Mouse (Mus musculus) MEL (cell line): Measurements from ENCODE around the gene Dnah10. TPM values are rescaled to one million over a fixed set of nuclear protein-coding genes. Genes with fewer than 3 reads are reported as not detected.

Experiments used
- DNase-seq: peaks from one replicate; pipeline ENCODE4 v3.0.0; 2011; ENCODE audit warnings: low read depth, low spot score
- H3K27ac ChIP-seq: 2 replicates; pipeline ENCODE4 v1.5.1; 2012; ENCODE audit warnings: low read depth, mild to moderate bottlenecking, control low read depth, low read length, moderate library complexity; ENCODE audit not compliant: control insufficient read depth
- H3K27me3 ChIP-seq, 2 experiments: fragments of 150-350 bp in 1 of 2; sonication (generic) in 1 of 2; 2 replicates each; pipeline ENCODE4 v1.6.1; 2012; ENCODE audit warnings: low read length in 2 of 2, mild to moderate bottlenecking in 2 of 2, improper control_type of control experiment in 1 of 2, moderate library complexity in 1 of 2; ENCODE audit not compliant: insufficient read depth in 2 of 2, control insufficient read depth in 1 of 2
- H3K36me3 ChIP-seq, 2 experiments: 2 replicates each; pipeline ENCODE4 v1.6.1; 2012 to 2014; ENCODE audit warnings: low read length in 2 of 2, improper control_type of control experiment in 1 of 2, inconsistent platforms in 1 of 2, mild to moderate bottlenecking in 1 of 2; ENCODE audit not compliant: insufficient read depth in 2 of 2, control insufficient read depth in 1 of 2
- H3K4me1 ChIP-seq, 2 experiments: fragments of 150-350 bp in 1 of 2; sonication (generic) in 1 of 2; 2 replicates each; pipeline ENCODE4 v1.6.1; 2012; ENCODE audit warnings: low read length in 2 of 2, improper control_type of control experiment in 1 of 2, mild to moderate bottlenecking in 1 of 2; ENCODE audit not compliant: insufficient read depth in 2 of 2, control insufficient read depth in 1 of 2
- H3K4me3 ChIP-seq, 2 experiments: fragments of 150-350 bp in 1 of 2; sonication (generic) in 1 of 2; 2 replicates each; pipeline ENCODE4 v1.5.1; 2012; ENCODE audit warnings: low read depth in 2 of 2, low read length in 2 of 2, mild to moderate bottlenecking in 2 of 2, moderate library complexity in 2 of 2, control low read depth in 1 of 2, improper control_type of control experiment in 1 of 2; ENCODE audit not compliant: control insufficient read depth in 1 of 2, insufficient read depth in 1 of 2
- H3K79me2 ChIP-seq: 2 replicates; pipeline ENCODE4 v1.6.1; 2012; ENCODE audit warnings: mild to moderate bottlenecking, low read length, moderate library complexity; ENCODE audit not compliant: control insufficient read depth, poor library complexity, insufficient read depth
- H3K9ac ChIP-seq: 2 replicates; pipeline ENCODE4 v1.6.1; 2012; ENCODE audit warnings: low read depth, mild to moderate bottlenecking, control low read depth, low read length, moderate library complexity; ENCODE audit not compliant: control insufficient read depth, poor library complexity, severe bottlenecking
- H3K9me3 ChIP-seq: fragments of 150-350 bp; sonication (generic); replicated peaks from 2 replicates; pipeline ENCODE4 v1.6.1; 2012; ENCODE audit warnings: mild to moderate bottlenecking, low read length, improper control_type of control experiment, moderate library complexity; ENCODE audit not compliant: insufficient read depth
- BHLHE40 ChIP-seq: IDR thresholded peaks from 2 replicates; pipeline ENCODE4 v1.6.1; 2012; ENCODE audit warnings: low read depth, mild to moderate bottlenecking, inconsistent platforms, low read length, improper control_type of control experiment, borderline replicate concordance
- CHD2 ChIP-seq: IDR thresholded peaks from 2 replicates; pipeline ENCODE4 v1.6.1; 2011; ENCODE audit warnings: low read length, improper control_type of control experiment
- CTCF ChIP-seq, 3 experiments: IDR thresholded peaks in 2 of 3; conservative IDR thresholded peaks in 1 of 3; 2 replicates each; pipeline ENCODE4 v1.5.1; 2011 to 2012; ENCODE audit warnings: low read length in 3 of 3, low read depth in 2 of 3, mild to moderate bottlenecking in 2 of 3, improper control_type of control experiment in 1 of 3, inconsistent platforms in 1 of 3, mixed read lengths in 1 of 3, moderate library complexity in 1 of 3; ENCODE audit not compliant: control insufficient read depth in 1 of 3, insufficient read depth in 1 of 3, poor library complexity in 1 of 3, severe bottlenecking in 1 of 3
- ELF1 ChIP-seq: IDR thresholded peaks from 2 replicates; pipeline ENCODE4 v1.6.1; 2014; ENCODE audit warnings: low read depth, mild to moderate bottlenecking, inconsistent platforms, low read length, improper control_type of control experiment, moderate library complexity
- EP300 ChIP-seq, 2 experiments: IDR thresholded peaks; 2 replicates each; pipeline ENCODE4 v1.6.1; 2011; ENCODE audit warnings: improper control_type of control experiment in 2 of 2, low read length in 2 of 2, low read depth in 1 of 2, mild to moderate bottlenecking in 1 of 2
- ETS1 ChIP-seq: IDR thresholded peaks from 2 replicates; pipeline ENCODE4 v1.6.1; 2012; ENCODE audit warnings: low read depth, mild to moderate bottlenecking, inconsistent platforms, low read length, improper control_type of control experiment, moderate library complexity
- GABPA ChIP-seq: IDR thresholded peaks from 2 replicates; pipeline ENCODE4 v1.6.1; 2012; ENCODE audit warnings: low read depth, mild to moderate bottlenecking, inconsistent platforms, low read length, improper control_type of control experiment, moderate library complexity
- GATA1 ChIP-seq: IDR thresholded peaks from 2 replicates; pipeline ENCODE4 v1.6.1; 2011; ENCODE audit warnings: low read depth, low read length, improper control_type of control experiment
- HCFC1 ChIP-seq: IDR thresholded peaks from 2 replicates; pipeline ENCODE4 v1.6.1; 2012; ENCODE audit warnings: low read depth, mild to moderate bottlenecking, inconsistent platforms, low read length, improper control_type of control experiment, moderate library complexity
- JUND ChIP-seq: IDR thresholded peaks from 2 replicates; pipeline ENCODE4 v1.6.1; 2011; ENCODE audit warnings: low read depth, mild to moderate bottlenecking, improper control_type of control experiment, low read length
- KAT2A ChIP-seq: conservative IDR thresholded peaks from 2 replicates; pipeline ENCODE4 v1.6.1; 2012; ENCODE audit warnings: low read depth, low read length, improper control_type of control experiment, inconsistent platforms
- MAFK ChIP-seq: IDR thresholded peaks from 2 replicates; pipeline ENCODE4 v1.6.1; 2011; ENCODE audit warnings: low read depth, mild to moderate bottlenecking, low read length, improper control_type of control experiment, borderline replicate concordance
- MAX ChIP-seq: IDR thresholded peaks from 2 replicates; pipeline ENCODE4 v1.6.1; 2011; ENCODE audit warnings: low read length, improper control_type of control experiment
- MAZ ChIP-seq: IDR thresholded peaks from 2 replicates; pipeline ENCODE4 v1.6.1; 2012; ENCODE audit warnings: low read depth, mild to moderate bottlenecking, inconsistent platforms, low read length, improper control_type of control experiment
- MEF2A ChIP-seq: IDR thresholded peaks from 2 replicates; pipeline ENCODE4 v1.6.1; 2014; ENCODE audit warnings: low read depth, mild to moderate bottlenecking, inconsistent platforms, low read length, improper control_type of control experiment; ENCODE audit not compliant: poor library complexity, insufficient replicate concordance, severe bottlenecking; ENCODE audit errors: extremely low read depth
- MYB ChIP-seq: IDR thresholded peaks from 2 replicates; pipeline ENCODE4 v1.6.1; 2011; ENCODE audit warnings: mild to moderate bottlenecking, low read depth, low read length, improper control_type of control experiment
- MYC ChIP-seq: IDR thresholded peaks from 2 replicates; pipeline ENCODE4 v1.6.1; 2011; ENCODE audit warnings: low read depth, mild to moderate bottlenecking, low read length, improper control_type of control experiment, moderate library complexity
- NELFE ChIP-seq: IDR thresholded peaks from 2 replicates; pipeline ENCODE4 v1.6.1; 2011; ENCODE audit warnings: low read depth, low read length, improper control_type of control experiment
- NRF1 ChIP-seq: IDR thresholded peaks from 2 replicates; pipeline ENCODE4 v1.6.1; 2014; ENCODE audit warnings: low read depth, mild to moderate bottlenecking, inconsistent platforms, low read length, improper control_type of control experiment, moderate library complexity; ENCODE audit not compliant: poor library complexity, insufficient read depth, severe bottlenecking
- POLR2A ChIP-seq, 2 experiments: IDR thresholded peaks; 2 replicates each; pipeline ENCODE4 v1.6.1; 2011 to 2012; ENCODE audit warnings: low read length in 2 of 2, mild to moderate bottlenecking in 2 of 2, control low read depth in 1 of 2, improper control_type of control experiment in 1 of 2, low read depth in 1 of 2, moderate library complexity in 1 of 2; ENCODE audit not compliant: control insufficient read depth in 1 of 2, insufficient read depth in 1 of 2, poor library complexity in 1 of 2
- POLR2AphosphoS2 ChIP-seq: IDR thresholded peaks from 2 replicates; pipeline ENCODE4 v1.6.1; 2011; ENCODE audit warnings: low read length, improper control_type of control experiment
- POLR2AphosphoS5 ChIP-seq: IDR thresholded peaks from 2 replicates; pipeline ENCODE4 v1.6.1; 2012; ENCODE audit warnings: low read depth, borderline replicate concordance, mild to moderate bottlenecking, inconsistent platforms, low read length, moderate library complexity, mixed read lengths
- RAD21 ChIP-seq: IDR thresholded peaks from 2 replicates; pipeline ENCODE4 v1.6.1; 2011; ENCODE audit warnings: mild to moderate bottlenecking, low read depth, low read length, improper control_type of control experiment
- SIN3A ChIP-seq: IDR thresholded peaks from 2 replicates; pipeline ENCODE4 v1.6.1; 2012; ENCODE audit warnings: low read length, improper control_type of control experiment, inconsistent platforms
- SMC3 ChIP-seq: IDR thresholded peaks from 2 replicates; pipeline ENCODE4 v1.6.1; 2011; ENCODE audit warnings: low read depth, low read length, improper control_type of control experiment
- TAL1 ChIP-seq: IDR thresholded peaks from 2 replicates; pipeline ENCODE4 v1.6.1; 2012; ENCODE audit warnings: mild to moderate bottlenecking, inconsistent platforms, low read length, moderate library complexity, mixed read lengths
- TBP ChIP-seq: IDR thresholded peaks from 2 replicates; pipeline ENCODE4 v1.8.0; 2011; ENCODE audit warnings: low read depth, low read length, improper control_type of control experiment
- TCF12 ChIP-seq: IDR thresholded peaks from 2 replicates; pipeline ENCODE4 v1.6.1; 2014; ENCODE audit warnings: low read depth, mild to moderate bottlenecking, inconsistent platforms, low read length, improper control_type of control experiment, moderate library complexity
- USF1 ChIP-seq: IDR thresholded peaks from 2 replicates; pipeline ENCODE4 v1.6.1; 2014; ENCODE audit warnings: low read depth, mild to moderate bottlenecking, inconsistent platforms, low read length, improper control_type of control experiment, moderate library complexity
- USF2 ChIP-seq, 2 experiments: IDR thresholded peaks; 2 replicates each; pipeline ENCODE4 v1.6.1; 2011 to 2012; ENCODE audit warnings: improper control_type of control experiment in 2 of 2, low read length in 2 of 2, borderline replicate concordance in 1 of 2, inconsistent platforms in 1 of 2, low read depth in 1 of 2, mild to moderate bottlenecking in 1 of 2; ENCODE audit not compliant: insufficient read depth in 1 of 2
- ZC3H11A ChIP-seq: IDR thresholded peaks from 2 replicates; pipeline ENCODE4 v1.6.1; 2012; ENCODE audit warnings: low read depth, mild to moderate bottlenecking, inconsistent platforms, low read length, improper control_type of control experiment
- ZMIZ1 ChIP-seq: IDR thresholded peaks from 2 replicates; pipeline ENCODE4 v1.6.1; 2012; ENCODE audit warnings: low read depth, mild to moderate bottlenecking, inconsistent platforms, low read length, improper control_type of control experiment, moderate library complexity
- ZNF384 ChIP-seq: IDR thresholded peaks from 2 replicates; pipeline ENCODE4 v1.6.1; 2012; ENCODE audit warnings: low read depth, mild to moderate bottlenecking, inconsistent platforms, low read length, improper control_type of control experiment
- polyA plus RNA-seq, 2 experiments: library from polyadenylated mRNA; stranded (reverse) in 1 of 2; unstranded in 1 of 2; fragments of >175 nt in 1 of 2; fragments of >200 nt in 1 of 2; gene quantifications; 2 replicates each; pipeline versions ENCODE4 v1.2.1 to v1.2.4; 2012; ENCODE audit warnings: low replicate concordance in 2 of 2, low read depth in 1 of 2; ENCODE audit not compliant: insufficient read length in 2 of 2, insufficient read depth in 1 of 2, missing spikeins in 1 of 2
- total RNA-seq: library from RNA; depleted of rRNA; stranded (reverse); fragments of 300-350 nt; gene quantifications from 2 replicates; pipeline ENCODE4 v1.2.3, GENCODE M21; 2012

Dnah10 gene
- total and polyA plus RNA-seq, 3 experiments, result 0.04 to 0.11 TPM; not detected in 1

DNA sequence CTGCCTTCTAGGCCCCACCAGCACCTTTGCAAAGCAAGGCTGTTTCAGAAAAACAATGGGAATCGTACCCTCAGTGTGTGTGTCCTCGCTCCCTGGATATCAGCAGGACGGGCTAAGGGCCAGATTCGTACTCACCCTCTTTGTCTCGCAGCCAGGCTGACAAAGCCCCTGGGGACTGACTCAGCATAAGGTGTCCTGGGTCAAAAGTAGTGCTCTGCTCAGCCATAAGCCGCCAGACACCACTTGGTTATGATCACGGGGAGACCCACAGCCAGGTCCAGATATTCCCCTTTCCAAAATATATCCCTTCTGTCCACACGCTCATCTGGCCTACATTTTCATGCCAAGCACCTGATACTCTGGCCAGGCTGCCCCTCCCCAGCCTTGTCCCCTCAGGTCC lies 118.5 kb downstream of the Dnah10 start:
- H3K79me2 ChIP-seq, result no peaks in the 10 kb centered on the region
- H3K9me3 ChIP-seq, result no peaks in the 10 kb centered on the region
- no peak overlapping the region for H3K4me3 ChIP-seq
- H3K27ac ChIP-seq, result no peak overlapping the region
- peaks cover 9 to 15% of the 10 kb centered on the region in 2 experiments for H3K4me1 ChIP-seq
- peaks cover 0 to 17% of the 10 kb centered on the region in 2 experiments; a peak in 2 of 4 replicates for H3K36me3 ChIP-seq
- no peak overlapping the region for H3K9ac ChIP-seq
- DNase-seq, result no peak
- TF ChIP-seq POLR2AphosphoS5 (no peak), ZC3H11A (no peak), HCFC1 (no peak)
- H3K27me3 ChIP-seq, result no peaks in the 10 kb centered on the region

DNA sequence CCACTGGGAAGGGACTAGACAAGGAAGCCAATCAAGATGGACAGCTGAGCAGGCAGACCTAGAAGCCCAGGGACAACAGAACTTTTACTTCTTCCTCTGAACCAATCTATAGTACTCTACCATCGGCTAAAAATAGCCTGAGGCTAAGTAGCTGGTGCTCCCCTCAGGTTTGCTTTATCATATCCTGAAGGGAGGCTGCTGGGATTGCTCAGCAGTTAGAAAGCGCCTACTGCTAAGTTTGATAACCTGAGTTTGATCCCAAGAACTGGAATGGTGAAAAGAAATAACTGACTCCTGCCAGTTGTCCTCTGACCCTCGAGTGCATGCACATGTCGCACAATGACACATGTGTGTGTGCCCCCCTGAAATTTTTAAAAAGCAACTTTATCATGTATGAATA lies 120.0 kb downstream of the Dnah10 start:
- H3K4me3 ChIP-seq, result no peak overlapping the region
- no peaks in the 10 kb centered on the region for H3K27me3 ChIP-seq
- H3K27ac ChIP-seq, result no peak overlapping the region
- H3K9ac ChIP-seq, result no peak overlapping the region
- peaks cover 2 to 28% of the 10 kb centered on the region in 2 experiments; a peak in 3 of 4 replicates for H3K36me3 ChIP-seq
- H3K79me2 ChIP-seq, result no peaks in the 10 kb centered on the region
- peak; percentile 38 for DNase-seq
- no peaks in the 10 kb centered on the region for H3K9me3 ChIP-seq
- H3K4me1 ChIP-seq, result peaks cover 19 to 21% of the 10 kb centered on the region in 2 experiments
- TF ChIP-seq BHLHE40, result no peak
- no peak for TF ChIP-seq POLR2AphosphoS2
- TF ChIP-seq SIN3A, result no peak
- peak; percentile 70; the same call in 1 of the 2 replicates for TF ChIP-seq MEF2A
- TF ChIP-seq MYB, result no peak
- TF ChIP-seq NELFE, result no peak
- no peak for TF ChIP-seq CHD2
- no peak for TF ChIP-seq ZMIZ1
- no peak for TF ChIP-seq USF2 (IDR thresholded peaks at IDR 0.05; ENCODE audit: borderline replicate concordance in 1 of 2, insufficient read depth in 1 of 2, low read depth in 1 of 2, low read length in 2 of 2)
- TF ChIP-seq EP300 (IDR thresholded peaks at IDR 0.05; ENCODE audit: low read depth in 1 of 2, low read length in 2 of 2), result peak; percentile 50 to 61; a peak in 2 of 4 replicates
- peak; percentile 66; the same call in 1 of the 2 replicates for TF ChIP-seq TCF12
- 0 out of 2 replicates have a peak, but pooled peaks have one; percentile 38 for TF ChIP-seq ETS1
- no peak for TF ChIP-seq SMC3
- no peak for TF ChIP-seq ELF1
- TF ChIP-seq NRF1, result no peak
- no peak for TF ChIP-seq USF1
- TF ChIP-seq JUND, result no peak
- peak; percentile 41; the same call in 1 of the 2 replicates for TF ChIP-seq GATA1
- TF ChIP-seq ZC3H11A, result no peak
- no peak for TF ChIP-seq KAT2A
- TF ChIP-seq CTCF (IDR thresholded peaks at IDR 0.05 in 2 of 3, conservative IDR thresholded peaks at IDR 0.05 in 1 of 3; ENCODE audit: control insufficient read depth in 1 of 3, insufficient read depth in 1 of 3, low read depth in 2 of 3, low read length in 3 of 3, poor library complexity in 1 of 3, severe bottlenecking in 1 of 3), result no peak
- TF ChIP-seq POLR2A (IDR thresholded peaks at IDR 0.05; ENCODE audit: control insufficient read depth in 1 of 2, insufficient read depth in 1 of 2, low read depth in 1 of 2, low read length in 2 of 2, poor library complexity in 1 of 2), result no peak
- TF ChIP-seq ZNF384, result no peak
- no peak for TF ChIP-seq MAX
- TF ChIP-seq MAZ, result no peak
- peak; percentile 25; the same call in 1 of the 2 replicates for TF ChIP-seq TAL1
- no peak for TF ChIP-seq MYC
- TF ChIP-seq TBP, result 0 out of 2 replicates have a peak, but pooled peaks have one; percentile 25
- TF ChIP-seq MAFK, result no peak
- no peak for TF ChIP-seq RAD21
- TF ChIP-seq GABPA, result no peak
